Mouse (Mus musculus) thymus, adult 2 months (tissue): ENCODE results near the gene Nmi. TPM values are rescaled to one million over a fixed set of nuclear protein-coding genes. Genes with fewer than 3 reads are reported as not detected.

Experiments used
- DNase-seq: peaks from one replicate; pipeline ENCODE4 v3.0.0; 2021
- H3K27ac ChIP-seq: fragments of 200-500 bp; 2 replicates; pipeline ENCODE4 v1.5.1; 2012; ENCODE audit warnings: low read length, control low read depth; ENCODE audit not compliant: control insufficient read depth, insufficient read depth
- H3K27me3 ChIP-seq: fragments of 200-500 bp; 2 replicates; pipeline ENCODE4 v1.6.1; 2012; ENCODE audit warnings: mild to moderate bottlenecking, low read length, moderate library complexity, mixed read lengths; ENCODE audit not compliant: control insufficient read depth, insufficient read depth
- H3K36me3 ChIP-seq: fragments of 200-500 bp; 2 replicates; pipeline ENCODE4 v1.6.1; 2012; ENCODE audit warnings: mild to moderate bottlenecking, low read length, moderate library complexity; ENCODE audit not compliant: control insufficient read depth, insufficient read depth
- H3K4me1 ChIP-seq: fragments of 200-500 bp; replicated peaks from 2 replicates; pipeline ENCODE4 v1.6.1; 2012; ENCODE audit warnings: low read length; ENCODE audit not compliant: control insufficient read depth, insufficient read depth
- H3K4me3 ChIP-seq: fragments of 200-500 bp; 2 replicates; pipeline ENCODE4 v1.5.1; 2012; ENCODE audit warnings: mild to moderate bottlenecking, low read length, control low read depth, moderate library complexity; ENCODE audit not compliant: control insufficient read depth, insufficient read depth
- CTCF ChIP-seq: fragments of 200-500 bp; IDR thresholded peaks from 2 replicates; pipeline ENCODE4 v1.5.1; 2012; ENCODE audit warnings: mild to moderate bottlenecking, control low read depth, low read length, moderate library complexity, borderline replicate concordance; ENCODE audit not compliant: control insufficient read depth, poor library complexity, insufficient read depth; ENCODE audit errors: extremely low read depth
- POLR2A ChIP-seq: fragments of 200-500 bp; IDR thresholded peaks from 2 replicates; pipeline ENCODE4 v1.6.1; 2012; ENCODE audit warnings: mild to moderate bottlenecking, low read length, control low read depth, moderate library complexity; ENCODE audit not compliant: control insufficient read depth, poor library complexity, insufficient read depth; ENCODE audit errors: extremely low read depth
- WGBS: fragments of 180-500 bp; shearing (Covaris S2); methylation state at CpG from one replicate; pipeline ENCODE4 v1.1.7; 2018; 5-methylcytosine and 5-hydroxymethylcytosine counted together
- polyA plus RNA-seq: library from polyadenylated mRNA; depleted of rRNA; stranded (reverse); fragments of >200 nt; gene quantifications from 2 replicates; pipeline ENCODE4 v1.2.3, GENCODE M21; 2012

Nmi gene
- polyA plus RNA-seq, 1 experiment: 9.3 TPM

DNA sequence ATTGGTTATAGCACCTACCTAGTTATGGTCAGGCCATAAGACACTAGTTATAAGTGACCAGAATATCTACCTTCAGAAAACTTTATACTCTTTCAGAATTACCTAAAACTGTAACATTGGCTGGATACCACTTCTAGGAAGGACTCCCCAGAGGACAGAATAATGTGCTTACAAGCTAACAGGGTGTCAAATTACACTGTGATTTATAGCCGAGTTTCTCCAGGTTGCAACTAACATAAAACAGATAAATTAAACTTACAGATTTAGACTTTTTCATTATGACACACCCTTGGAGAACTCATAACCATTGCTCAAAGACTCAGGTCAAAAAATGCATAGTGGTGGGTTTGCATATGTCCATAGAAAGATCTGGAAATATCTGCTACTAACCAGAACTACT is 22.4 kb downstream of the Nmi start:
- 90% methylated on average over 1 of the region's 1 CpGs for WGBS
- DNase-seq: no peak
- H3K27me3 ChIP-seq: no peaks in the 10 kb centered on the region
- H3K4me3 ChIP-seq: no peak overlapping the region
- no peak overlapping the region for H3K27ac ChIP-seq
- H3K4me1 ChIP-seq: no peaks in the 10 kb centered on the region
- H3K36me3 ChIP-seq: peaks cover 27% of the 10 kb centered on the region
- TF ChIP-seq POLR2A (no peak), CTCF (no peak)

DNA sequence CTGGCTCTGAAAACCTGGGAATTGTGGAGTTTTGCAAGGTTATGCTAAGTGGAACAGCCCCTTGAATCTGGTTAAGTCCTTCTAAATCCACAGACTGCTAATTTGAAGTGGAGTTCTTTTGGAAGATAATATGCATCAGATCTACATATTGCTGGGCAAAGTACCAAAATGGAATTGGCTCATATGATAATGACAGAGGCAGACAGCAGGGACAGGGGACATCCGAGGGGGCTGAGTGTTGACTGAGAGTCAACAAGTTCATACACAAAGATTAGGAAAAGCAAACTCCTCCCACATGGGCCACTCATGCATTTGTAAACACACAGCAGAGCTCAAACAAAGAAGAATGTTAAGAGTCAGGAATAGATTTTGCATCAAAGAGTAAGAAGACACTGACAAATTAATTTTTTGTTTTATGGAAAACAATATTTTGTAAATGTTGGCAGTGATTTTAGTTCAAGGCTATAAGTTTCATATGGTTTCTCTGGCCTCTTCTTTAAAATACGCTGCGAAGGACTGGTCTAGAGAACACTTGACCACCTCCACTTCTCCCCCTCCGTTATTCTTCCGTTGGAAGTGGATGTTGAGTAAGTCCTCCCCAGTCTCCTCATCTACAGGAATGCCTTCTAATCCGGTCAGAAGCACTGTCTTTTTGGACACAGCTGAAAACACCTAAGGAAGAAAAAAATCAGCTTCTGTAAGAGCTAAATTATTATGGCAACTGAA is 25.0 kb downstream of the Nmi start:
- Histone ChIP-seq H3K27ac (no peak overlapping the region), H3K4me1 (no peaks in the 10 kb centered on the region), H3K36me3 (peaks cover 24% of the 10 kb centered on the region), H3K4me3 (no peak overlapping the region), H3K27me3 (no peaks in the 10 kb centered on the region)
- WGBS: 94% methylated on average over 6 of the region's 6 CpGs
- no peak for DNase-seq
- TF ChIP-seq POLR2A: no peak
- TF ChIP-seq CTCF: no peak

DNA sequence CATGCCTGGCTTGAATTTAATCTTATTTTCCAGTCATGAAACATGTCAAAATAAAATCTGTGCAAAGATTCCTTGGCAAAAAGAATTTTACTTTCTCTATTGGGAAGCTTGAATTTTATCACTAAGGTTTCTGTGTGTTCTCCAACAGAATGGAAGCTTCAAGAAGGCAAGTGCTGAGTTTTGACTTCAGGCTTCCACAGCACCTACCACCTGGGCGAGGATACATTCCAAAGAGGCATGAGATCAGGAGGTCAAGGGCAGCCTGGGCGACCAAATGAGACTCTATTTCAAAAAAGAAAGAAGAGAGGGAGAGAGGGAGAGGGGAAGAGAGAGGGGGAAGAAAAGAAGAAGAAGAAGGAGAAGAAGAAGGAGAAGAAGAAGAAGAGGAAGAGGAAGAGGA is 27.5 kb downstream of the Nmi start:
- H3K27ac ChIP-seq: no peak overlapping the region
- TF ChIP-seq POLR2A: no peak
- no peak for TF ChIP-seq CTCF
- peaks cover 15% of the 10 kb centered on the region for H3K36me3 ChIP-seq
- H3K4me3 ChIP-seq: no peak overlapping the region
- no peaks in the 10 kb centered on the region for H3K27me3 ChIP-seq
- DNase-seq: no peak
- no peaks in the 10 kb centered on the region for H3K4me1 ChIP-seq
- WGBS: 95% methylated on average over 2 of the region's 2 CpGs

DNA sequence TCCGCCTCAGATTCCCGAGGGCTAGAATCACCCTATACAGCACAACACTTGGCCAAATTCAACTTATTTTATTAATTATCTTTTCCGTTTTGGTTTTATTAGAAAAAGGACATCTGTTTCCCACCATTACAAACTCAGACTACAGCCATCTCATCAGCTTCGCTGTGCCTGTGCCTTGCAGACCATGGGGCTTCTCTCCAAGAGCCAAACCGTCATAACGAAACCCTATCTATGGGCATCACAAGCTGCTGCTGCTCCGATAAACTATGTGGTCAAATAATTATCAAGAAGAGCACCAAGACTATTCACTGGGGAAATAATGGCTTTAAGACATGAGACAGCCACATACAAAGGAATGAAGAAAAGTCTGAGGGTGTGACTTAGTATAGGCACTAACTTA is 31.5 kb downstream of the Nmi start:
- Histone ChIP-seq H3K27me3 (no peaks in the 10 kb centered on the region), H3K4me1 (no peaks in the 10 kb centered on the region), H3K36me3 (no peaks in the 10 kb centered on the region), H3K27ac (no peak overlapping the region), H3K4me3 (no peak overlapping the region)
- 95% methylated on average over 7 of the region's 7 CpGs for WGBS
- no peak for DNase-seq
- TF ChIP-seq CTCF (no peak), POLR2A (no peak)

DNA sequence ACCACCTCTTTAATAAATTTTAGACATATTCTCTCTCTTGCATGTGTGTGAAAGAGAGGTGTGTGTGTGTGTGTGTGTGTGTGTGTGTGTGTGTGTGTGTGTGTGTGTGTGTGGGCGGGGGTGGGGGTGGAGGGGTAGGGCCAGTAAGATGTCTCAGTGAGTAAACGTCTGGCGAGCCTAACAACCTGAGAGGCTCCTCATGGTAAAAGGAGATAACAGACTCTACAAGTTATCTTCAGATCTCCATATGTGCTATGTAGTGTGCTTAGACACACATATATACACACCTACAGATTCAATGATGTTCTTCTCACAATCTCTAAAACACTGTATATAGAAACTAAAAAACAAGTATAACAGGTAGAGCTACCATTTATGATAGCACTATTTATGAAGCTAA is 34.5 kb downstream of the Nmi start:
- DNase-seq: no peak
- Histone ChIP-seq H3K4me1 (0 out of 2 replicates have a peak, but pooled peaks cover 4% of the 10 kb centered on the region), H3K4me3 (no peak overlapping the region), H3K27ac (no peak overlapping the region), H3K36me3 (no peaks in the 10 kb centered on the region), H3K27me3 (no peaks in the 10 kb centered on the region)
- TF ChIP-seq POLR2A: no peak
- TF ChIP-seq CTCF: no peak
- 85% methylated on average over 3 of the region's 3 CpGs for WGBS

DNA sequence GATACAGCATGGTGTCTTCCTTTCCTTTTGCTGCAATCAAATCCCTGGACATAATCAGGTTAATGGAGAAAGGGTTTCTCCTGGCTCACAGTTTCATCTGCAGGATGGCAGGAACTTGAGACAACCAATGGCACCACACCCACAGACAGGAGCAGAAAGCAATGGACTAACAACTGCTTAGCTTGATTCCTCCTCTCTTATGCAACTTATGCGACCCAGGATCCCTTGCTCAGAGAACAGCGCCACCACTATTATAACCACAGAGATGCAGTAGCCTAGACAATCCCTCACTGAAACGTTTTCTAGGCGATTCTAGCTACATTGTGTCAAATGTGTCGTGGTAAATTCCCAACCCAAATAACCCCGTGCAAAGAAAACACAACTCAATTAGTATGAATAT is 36.3 kb downstream of the Nmi start:
- DNase-seq: no peak
- TF ChIP-seq CTCF (no peak), POLR2A (no peak)
- no peak overlapping the region for H3K27ac ChIP-seq
- H3K27me3 ChIP-seq: no peaks in the 10 kb centered on the region
- peaks cover 9% of the 10 kb centered on the region for H3K4me1 ChIP-seq
- no peak overlapping the region for H3K4me3 ChIP-seq
- 89% methylated on average over 6 of the region's 6 CpGs for WGBS
- no peaks in the 10 kb centered on the region for H3K36me3 ChIP-seq

DNA sequence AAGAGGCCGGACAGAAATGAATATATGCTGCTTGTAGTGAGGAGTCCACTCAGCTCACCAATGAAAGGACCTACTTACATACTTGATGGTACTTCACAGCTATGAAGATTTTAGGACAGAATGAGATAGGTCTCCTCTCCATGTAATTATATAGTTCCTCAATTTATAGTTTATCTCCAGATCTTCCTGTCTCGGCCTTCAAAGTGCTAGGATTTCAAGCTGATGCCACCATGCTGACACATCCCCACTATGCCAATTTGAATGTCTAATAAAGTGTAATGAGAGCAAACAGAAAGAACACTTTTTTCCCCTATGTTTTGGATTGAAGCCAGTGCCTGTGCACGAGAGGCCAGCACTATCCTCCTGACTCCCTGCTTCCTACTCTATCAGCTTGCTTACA is 36.7 kb downstream of the Nmi start:
- WGBS: 86% methylated on average over 3 of the region's 3 CpGs
- DNase-seq: no peak
- H3K27me3 ChIP-seq: no peaks in the 10 kb centered on the region
- H3K4me3 ChIP-seq: no peak overlapping the region
- no peaks in the 10 kb centered on the region for H3K36me3 ChIP-seq
- no peak overlapping the region for H3K27ac ChIP-seq
- TF ChIP-seq POLR2A (no peak), CTCF (no peak)
- peaks cover 9% of the 10 kb centered on the region for H3K4me1 ChIP-seq
